Mouse (Mus musculus): Measurements from ENCODE around the gene Serinc4. TPM values are rescaled to one million over a fixed set of nuclear protein-coding genes. Genes with fewer than 3 reads are reported as not detected.

The Serinc4 gene
- polyA plus RNA-seq (2017; shearing (Covaris generic)): 0.15 TPM

GRCm38 (mm10) chr2:121456692-121457642 is at the start of gene Serinc4:
Gene Serinc4 (minus strand): TSS chr2:121456781.

DNA sequence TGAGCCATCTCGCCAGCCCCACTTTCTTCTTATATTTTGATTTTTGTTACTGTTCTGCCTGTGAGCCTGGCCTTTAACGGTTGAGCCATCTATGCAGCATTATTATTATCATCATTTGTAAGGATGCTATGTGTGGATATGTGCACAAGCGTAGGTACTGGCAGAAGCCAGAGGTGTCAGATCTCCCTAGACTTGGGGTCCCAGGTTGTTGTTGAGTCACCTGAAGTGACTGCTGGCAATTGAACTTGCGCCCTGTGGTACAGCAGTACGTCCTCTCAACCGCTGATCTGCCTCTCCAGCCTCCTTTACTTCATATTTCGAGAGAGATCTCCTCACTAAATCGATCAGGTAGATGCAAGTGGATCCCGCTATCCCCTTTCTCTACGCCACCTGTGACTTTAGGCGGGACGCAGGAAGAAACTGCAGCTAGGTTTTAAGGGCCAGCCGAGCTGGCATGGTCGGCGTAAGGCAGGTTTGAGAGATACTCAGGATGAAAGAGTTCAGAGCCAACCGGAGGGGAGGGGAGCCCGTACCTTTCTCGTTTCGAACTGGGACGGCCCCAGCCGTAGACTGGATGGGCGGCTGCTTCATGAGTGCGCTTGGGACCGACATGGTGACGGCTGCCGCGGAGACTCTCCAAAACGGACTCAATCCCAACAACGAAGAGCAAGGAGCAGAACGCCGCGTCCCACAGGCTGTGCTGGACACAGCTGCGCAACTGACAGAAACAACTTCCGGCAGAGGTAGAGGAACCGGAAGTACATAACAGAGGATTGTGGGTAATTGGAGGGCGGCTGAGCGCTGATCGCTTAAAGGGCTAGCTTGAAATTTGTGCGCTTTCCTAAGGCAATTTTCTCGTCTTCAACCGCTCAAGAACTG is 17.0 kb upstream of the Serinc4 start, which contains the start of gene Mfap1b:
Gene Mfap1b, minus strand, starts transcription at position 767 of the 879 bp plus-strand sequence.

GRCm38 (mm10) chr2:121452990-121453389 is 3.6 kb downstream of the Serinc4 start, which contains the start of gene Hypk:
Gene Hypk (plus strand): TSS chr2:121453290.

DNA sequence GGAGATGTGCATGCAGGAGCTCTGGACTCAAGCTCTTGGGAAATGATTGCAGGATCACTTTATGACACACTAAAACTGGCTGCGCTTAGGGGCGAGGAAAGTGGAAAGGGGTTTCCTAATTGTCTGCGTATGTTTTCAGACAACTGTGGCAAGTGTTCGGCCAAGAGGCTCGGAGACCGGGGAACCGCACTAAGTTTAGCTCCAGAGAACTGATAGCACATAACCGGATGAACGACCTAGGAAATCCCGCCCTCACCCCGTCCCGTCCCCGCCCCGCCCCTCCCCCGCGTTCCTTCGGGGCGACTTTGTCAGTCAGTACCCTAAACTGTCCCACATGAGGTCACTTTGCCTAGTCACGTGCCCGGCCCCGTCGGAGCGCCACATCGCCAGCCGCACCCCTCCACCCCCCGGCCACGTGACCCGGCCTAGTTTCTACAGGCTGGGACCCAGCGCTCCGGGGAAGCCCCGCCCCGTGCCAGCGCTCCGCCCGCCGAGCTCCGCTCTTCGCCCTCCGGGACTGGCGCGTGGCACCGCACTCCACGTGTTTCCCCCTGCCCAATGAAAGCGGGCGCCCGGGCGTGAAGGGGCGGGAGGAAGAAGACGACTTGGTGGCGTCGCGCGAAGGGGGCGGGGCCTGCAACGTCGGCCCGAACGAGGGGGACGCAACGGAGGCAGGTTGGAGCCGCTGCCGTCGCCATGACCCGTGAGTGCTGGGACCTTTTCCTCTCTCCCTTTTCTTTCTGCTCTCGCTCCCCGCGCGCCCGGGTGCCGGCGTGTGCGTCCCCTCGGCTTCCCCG is 7.6 kb downstream of the Serinc4 start, which contains the start of gene Serf2:
Gene Serf2, plus strand, starts transcription at position 457 of the 797 bp plus-strand sequence.

GRCm38 (mm10) chr2:121444178-121444577 is 12.4 kb downstream of the Serinc4 start, which contains the start of gene Ell3:
Gene Ell3 (minus strand): TSS chr2:121444278.

GRCm38 (mm10) chr2:121413387-121414042 is 43.1 kb downstream of the Serinc4 start, which contains the start of the genes Pdia3 and Catsper2:
Gene Pdia3 (plus strand): TSS chr2:121413775.
Gene Catsper2 (minus strand): TSS chr2:121413792.

Other genes starting within 250 kb of the Serinc4 start
- 82.8 TPM for gene Trp53bp1, start 185.4 kb downstream of the Serinc4 start, polyA plus RNA-seq (2017; shearing (Covaris generic))
- gene Map1a, start 167.2 kb downstream of the Serinc4 start, polyA plus RNA-seq (2017; shearing (Covaris generic)): 0.05 TPM
- gene Ppip5k1, start 101.4 kb downstream of the Serinc4 start, polyA plus RNA-seq (2017; shearing (Covaris generic)): 17.5 TPM
- not detected for gene Ckmt1, start 99.1 kb downstream of the Serinc4 start, polyA plus RNA-seq (2017; shearing (Covaris generic))
- 0.11 TPM for gene Strc, start 69.6 kb downstream of the Serinc4 start, polyA plus RNA-seq (2017; shearing (Covaris generic))
- gene Pdia3, start 43.0 kb downstream of the Serinc4 start, polyA plus RNA-seq (2017; shearing (Covaris generic)): 689 TPM
- gene Catsper2, start 43.0 kb downstream of the Serinc4 start, polyA plus RNA-seq (2017; shearing (Covaris generic)): 1.8 TPM
- 0.74 TPM for gene Ell3, start 12.5 kb downstream of the Serinc4 start, polyA plus RNA-seq (2017; shearing (Covaris generic))
- gene Serf2, start 7.6 kb downstream of the Serinc4 start, polyA plus RNA-seq (2017; shearing (Covaris generic)): 500 TPM
- gene Hypk, start 3.5 kb downstream of the Serinc4 start, polyA plus RNA-seq (2017; shearing (Covaris generic)): 154 TPM
- 121 TPM for gene Mfap1b, start 17.3 kb upstream of the Serinc4 start, polyA plus RNA-seq (2017; shearing (Covaris generic))
- gene Mfap1a, start 49.9 kb upstream of the Serinc4 start, polyA plus RNA-seq (2017; shearing (Covaris generic)): 42.8 TPM
- 7.5 TPM for gene Wdr76, start 49.9 kb upstream of the Serinc4 start, polyA plus RNA-seq (2017; shearing (Covaris generic))

Data from inflammation-experienced regulatory T-cells, adult 16 weeks (primary cell).